Mouse (Mus musculus) granulocyte monocyte progenitor cell, adult 5-6 weeks (primary cell): Measurements from ENCODE around the gene Myh7. TPM values are rescaled to one million over a fixed set of nuclear protein-coding genes. Genes with fewer than 3 reads are reported as not detected.
"Not testable (repeated sequence)": the region's sequence is repeated elsewhere in the genome, so short reads cannot be mapped to it uniquely, and the experiment has no call there.

ENCODE experiments used
- ATAC-seq: replicated peaks from 2 replicates; pipeline ENCODE4 v1.8.0; 2016; ENCODE audit warnings: mild to moderate bottlenecking, moderate TSS enrichment, inconsistent platforms; ENCODE audit not compliant: poor library complexity, severe bottlenecking
- total RNA-seq, 2 experiments: library from RNA; stranded (forward) in 1 of 2; stranded (reverse) in 1 of 2; fragments of 200-712, 200-1000 nt in 1 of 2; fragments of >200 nt in 1 of 2; fragmentation: Nextera tagmentation in 1 of 2; gene quantifications; 2 replicates each; pipeline ENCODE4 v1.2.3; 2014 to 2017

The Myh7 gene
- total RNA-seq, 2 experiments from 2014 or later, result not detected

- no peak for ATAC-seq
Observed at GRCm38 (mm10) chr14:55005506-55005905, 11.1 kb upstream of the Myh7 start.

DNA sequence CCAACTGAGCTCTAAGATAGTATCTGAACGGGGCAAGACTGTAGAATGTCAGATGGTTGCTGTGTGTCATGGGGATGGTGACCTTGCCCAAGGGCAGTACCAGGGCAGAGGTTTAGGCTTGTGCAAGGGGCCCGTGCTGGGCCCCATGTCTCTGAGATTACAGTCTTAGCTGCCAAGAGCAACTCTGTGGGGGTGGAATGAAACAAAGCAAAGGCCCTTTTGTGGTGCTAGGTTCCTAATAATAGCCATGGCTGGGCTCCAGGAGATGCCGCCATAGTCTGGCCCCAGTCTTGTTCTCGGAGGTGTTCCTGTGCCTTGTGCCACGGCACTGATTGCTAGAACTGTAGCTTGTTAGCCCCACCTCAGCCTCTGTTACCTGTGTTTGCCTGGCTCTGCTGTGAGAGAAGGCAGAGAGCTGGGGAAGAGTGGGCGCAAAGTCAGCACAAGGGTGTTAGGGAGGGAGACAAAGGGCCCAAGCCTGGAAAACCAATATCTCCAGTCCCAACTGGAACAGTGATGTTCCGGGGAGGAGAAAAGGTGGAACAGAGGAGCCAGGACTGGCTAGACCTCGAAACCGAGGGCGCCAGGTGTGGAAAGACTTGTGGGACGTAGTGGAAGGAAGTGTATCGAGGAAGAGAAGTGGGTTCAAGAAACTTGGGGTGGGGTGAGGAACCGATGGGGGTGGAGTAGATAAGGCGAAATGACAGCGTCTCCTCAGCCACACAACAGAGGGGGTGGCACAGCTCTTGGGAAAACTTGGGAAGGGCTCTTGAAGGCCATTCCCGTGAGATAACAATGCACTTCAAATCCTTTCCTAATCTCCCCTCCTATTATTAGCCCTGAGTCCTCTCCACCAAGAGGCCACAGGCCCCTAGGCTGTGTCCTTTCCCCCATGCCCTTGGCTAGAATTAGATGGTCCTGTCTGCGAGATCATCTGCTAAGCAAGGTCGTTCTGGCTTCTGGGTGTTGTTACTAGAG, 9.7 kb upstream of the Myh7 start:
- peak; percentile 40; the same call in 1 of the 2 replicates for ATAC-seq

DNA sequence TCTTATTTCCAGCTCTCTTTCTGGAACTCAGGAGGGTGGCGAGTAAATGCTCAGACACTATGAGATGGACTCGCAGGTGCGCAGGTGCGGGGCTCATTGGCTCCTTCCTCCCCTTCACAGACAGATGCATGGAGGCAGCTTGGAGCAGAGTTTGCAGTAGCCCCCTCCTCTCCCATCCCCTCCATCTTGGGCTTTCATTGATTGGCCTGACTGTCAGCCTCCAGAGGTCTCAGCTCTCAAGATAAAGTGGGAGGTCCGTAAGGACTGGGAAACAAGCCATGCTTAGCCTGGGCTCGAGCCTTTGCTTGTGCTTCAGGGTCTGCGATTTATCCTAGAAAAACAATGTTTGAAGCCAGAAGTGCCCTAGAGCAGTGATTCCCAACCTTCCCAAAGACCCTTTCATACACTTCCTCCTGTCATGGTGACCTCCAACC, 8.3 kb upstream of the Myh7 start:
- ATAC-seq, result no peak

DNA sequence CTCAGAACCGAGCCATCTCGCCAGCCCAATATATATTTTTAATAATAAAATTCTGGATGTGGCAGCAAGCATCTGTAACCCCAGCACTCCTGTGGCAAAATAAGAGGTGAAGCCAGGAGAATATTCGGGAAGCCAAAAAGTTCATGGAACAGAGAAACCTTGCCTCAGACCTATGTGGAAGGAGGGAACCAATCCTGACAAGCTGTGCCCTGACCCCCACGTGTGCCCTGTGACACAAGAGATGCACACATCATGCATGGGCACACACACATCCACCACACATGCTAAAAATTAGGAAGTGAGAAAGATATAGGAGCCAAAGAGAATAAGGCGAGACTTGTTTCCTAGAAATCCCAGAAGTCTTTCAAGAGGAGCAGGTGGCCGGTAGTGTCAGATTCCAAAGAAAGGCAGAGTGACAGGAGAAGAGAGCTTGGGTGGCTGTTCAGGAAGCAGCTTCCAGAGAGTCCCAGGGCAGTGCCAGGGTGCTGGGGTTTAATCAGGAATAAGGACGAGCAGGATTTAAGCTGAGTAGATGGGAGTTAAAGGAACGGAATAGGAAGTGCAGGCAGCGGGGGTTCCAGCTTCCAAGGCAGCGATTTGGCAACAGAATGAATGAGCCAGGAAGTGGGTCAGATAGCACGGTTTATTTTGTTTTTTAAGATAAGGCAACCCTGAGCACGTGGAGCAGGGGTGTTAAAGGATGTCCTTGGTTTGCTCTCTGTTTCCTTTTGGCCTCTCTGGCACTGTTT, 7.7 kb upstream of the Myh7 start:
- ATAC-seq, result peak; percentile 81

- ATAC-seq, result no peak
Observed at GRCm38 (mm10) chr14:55001446-55001845, 7.0 kb upstream of the Myh7 start.

DNA sequence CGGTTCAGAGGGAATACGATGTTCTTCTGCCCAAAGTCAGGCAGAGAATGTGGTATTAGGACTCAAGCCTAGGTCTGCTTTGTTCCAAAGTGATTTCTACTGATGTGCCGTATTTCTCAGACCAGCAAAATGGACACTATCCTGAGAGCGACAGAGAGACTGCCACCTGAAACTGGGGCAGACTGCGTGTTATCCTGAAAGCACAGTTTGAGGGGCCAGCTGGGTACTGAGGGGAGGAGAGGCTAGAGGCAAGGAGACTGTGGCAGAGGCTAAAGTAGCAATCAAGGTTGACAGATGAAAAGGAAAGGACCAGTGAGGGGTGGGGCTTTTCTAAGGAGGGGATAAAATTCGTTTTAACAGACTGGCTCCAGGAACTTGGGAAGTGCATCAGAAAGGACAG, 6.4 kb upstream of the Myh7 start:
- ATAC-seq, result no peak

DNA sequence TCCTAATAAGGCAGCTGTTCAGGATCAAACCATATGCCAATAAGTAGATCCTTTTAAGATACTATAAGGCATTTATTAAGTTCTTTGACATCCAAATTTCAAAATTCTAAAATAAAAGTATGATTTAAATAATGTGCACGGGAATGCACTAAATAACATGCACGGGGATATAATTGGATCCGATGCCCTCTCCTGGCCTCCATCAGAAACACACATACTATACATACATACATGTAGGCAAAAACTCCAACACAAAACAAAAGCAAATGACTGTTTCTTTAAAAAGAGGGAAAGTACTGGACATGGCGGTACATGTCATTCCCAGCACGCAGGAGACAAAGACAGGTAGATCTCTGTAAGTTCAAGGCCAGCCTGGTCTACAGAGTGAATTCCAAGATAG, 5.4 kb upstream of the Myh7 start:
- ATAC-seq, result not testable (repeated sequence)

DNA sequence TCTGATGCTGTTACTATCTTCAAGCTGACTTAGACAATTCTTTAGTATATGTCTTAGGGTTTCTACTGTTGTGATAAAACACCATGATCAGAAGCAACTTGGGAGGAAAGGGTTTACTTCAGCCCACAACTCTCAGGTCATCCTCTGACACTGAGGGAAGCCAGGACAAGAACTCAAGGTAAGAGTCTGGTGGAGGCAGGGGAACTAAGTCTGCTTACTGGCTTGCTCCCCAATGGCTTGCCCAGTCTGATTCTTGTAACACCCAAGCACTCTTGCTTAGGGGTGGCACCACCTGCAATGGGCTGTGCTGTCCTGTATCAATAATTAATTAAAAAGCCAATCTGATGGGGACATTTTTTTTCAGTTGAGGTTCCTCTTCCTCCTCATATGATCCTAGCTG, 4.3 kb upstream of the Myh7 start:
- ATAC-seq, result no peak

GRCm38 (mm10) chr14:54997297-54997696, 2.9 kb upstream of the Myh7 start:
- no peak for ATAC-seq

DNA sequence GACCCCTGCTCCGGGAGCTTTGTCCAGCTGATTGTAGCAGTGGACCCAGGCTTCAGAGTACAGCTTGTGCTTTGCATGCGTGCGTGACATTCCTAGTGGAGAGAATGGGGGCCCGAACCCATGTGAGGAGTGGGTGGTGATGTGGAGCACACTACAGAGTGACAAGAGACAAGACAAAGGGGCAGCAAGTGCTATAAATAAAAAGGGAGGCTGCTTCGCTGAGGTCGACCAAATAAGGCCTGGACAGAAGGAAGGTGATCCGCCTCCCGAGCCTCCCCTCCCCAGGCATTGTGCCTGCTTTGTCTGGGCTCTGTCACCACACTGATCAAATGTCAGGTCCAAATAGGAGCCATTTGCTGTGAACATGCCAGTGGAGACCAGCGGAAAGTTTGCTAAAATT, 2.4 kb upstream of the Myh7 start:
- ATAC-seq, result no peak

- ATAC-seq, result no peak
Observed at GRCm38 (mm10) chr14:54995457-54996138, 1.2 kb upstream of the Myh7 start.

DNA sequence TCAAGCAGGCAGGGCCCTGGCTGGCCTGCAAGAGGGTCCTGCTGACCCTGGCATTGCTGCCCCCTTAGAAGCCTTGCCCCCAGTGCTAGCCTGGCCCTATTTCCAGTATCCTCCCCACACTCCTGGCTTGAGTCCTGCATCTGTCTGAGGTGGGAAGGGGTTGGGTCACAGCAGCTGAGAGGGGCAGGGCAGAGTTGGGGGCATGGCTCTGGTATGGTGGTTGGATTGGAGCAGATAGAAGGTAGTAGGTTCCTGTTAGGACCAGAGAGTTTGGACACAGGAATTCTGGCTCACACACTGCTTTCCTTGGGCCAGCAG, 402 bp upstream of the Myh7 start:
- ATAC-seq, result no peak

GRCm38 (mm10) chr14:54993636-54994035, 790 bp downstream of the Myh7 start:
- no peak for ATAC-seq

DNA sequence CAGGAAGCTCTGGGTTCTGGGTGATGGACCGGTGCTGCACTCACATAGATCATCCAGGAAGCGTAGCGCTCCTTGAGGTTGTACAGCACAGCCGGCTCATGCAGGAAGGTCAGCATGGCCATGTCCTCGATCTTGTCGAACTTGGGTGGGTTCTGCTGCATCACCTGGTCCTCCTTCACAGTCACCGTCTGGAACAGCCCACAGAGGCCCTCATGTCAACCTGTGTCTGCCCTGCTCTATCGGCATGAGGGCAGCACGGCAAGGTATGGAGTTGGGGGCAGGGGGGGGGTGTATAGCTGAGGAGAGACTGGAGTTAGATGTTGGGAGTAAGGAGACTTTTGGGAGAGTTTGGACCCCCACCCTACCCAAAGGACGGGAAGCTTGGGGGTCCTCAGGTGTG, 2.2 kb downstream of the Myh7 start:
- no peak for ATAC-seq

DNA sequence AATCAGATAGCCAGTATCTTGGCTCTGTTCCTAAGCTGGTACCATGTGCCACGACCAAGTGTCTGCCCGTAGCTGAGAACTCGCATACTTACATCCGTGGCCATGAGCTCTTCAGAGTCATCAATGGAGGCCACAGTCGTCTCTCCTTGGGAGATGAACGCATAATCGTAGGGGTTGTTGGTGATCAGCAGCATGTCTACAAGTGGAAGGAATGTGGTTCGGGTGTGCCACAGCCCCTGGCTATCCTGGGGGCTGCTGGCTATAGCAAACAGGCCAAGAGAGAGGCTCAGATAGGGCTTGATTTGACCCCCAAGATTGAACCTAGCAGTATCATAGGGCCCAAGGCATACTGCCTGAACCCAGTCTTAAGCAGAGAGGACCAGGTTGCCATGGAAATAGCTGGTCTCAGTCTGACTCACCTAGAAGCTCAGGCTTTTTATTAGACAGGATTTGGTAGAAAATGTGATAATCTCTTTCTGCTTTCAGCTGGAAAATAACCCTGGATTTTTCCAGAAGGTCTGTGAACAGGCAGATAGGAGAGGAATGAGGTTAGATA, 4.5 kb downstream of the Myh7 start:
- no peak for ATAC-seq

- ATAC-seq, result no peak
Observed at GRCm38 (mm10) chr14:54988882-54989281, 5.5 kb downstream of the Myh7 start.

DNA sequence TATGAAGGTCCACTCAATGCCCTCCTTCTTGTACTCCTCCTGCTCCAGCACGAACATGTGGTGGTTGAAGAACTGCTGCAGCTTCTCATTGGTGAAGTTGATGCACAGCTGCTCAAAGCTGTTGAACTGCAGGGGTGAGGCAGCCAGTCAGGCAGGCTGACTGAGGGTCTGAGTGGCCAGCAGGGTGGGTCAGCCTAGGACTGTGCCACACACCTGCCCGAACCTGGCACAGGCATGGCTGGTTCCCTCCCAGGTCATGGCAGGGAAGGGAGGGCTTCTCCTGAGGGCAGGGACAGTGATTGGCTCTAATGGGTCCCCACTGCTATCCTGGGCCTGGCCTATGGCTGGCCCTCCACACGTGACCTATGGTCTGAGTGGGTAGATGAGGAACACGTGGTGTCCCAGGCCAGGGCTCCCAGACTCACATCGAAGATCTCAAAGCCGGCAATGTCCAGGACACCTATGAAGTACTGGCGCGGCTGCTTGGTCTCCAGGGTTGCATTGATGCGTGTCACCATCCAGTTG, 6.0 kb downstream of the Myh7 start:
- ATAC-seq, result not testable (repeated sequence)

GRCm38 (mm10) chr14:54981934-54982333, 12.5 kb downstream of the Myh7 start:
- no peak for ATAC-seq

DNA sequence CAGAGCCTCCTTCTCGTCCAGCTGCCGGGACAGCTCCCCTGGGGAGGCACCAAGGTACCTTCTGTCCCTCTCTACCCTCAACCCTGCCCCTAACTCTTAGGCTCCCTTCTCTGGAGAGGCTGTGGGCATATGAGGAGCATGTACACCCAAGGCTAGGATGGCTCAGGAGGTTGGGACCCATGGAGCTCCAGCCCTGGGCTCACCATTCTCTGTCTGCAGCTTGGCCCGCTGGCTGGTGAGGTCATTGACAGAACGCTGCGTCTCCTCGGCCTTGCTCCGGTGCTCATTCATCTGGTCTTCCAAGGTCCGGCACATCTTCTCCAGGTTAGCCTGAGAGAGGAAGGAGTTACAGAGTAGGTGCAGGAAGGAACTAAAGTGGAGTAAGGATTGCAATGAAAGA, 15.8 kb downstream of the Myh7 start:
- no peak for ATAC-seq

DNA sequence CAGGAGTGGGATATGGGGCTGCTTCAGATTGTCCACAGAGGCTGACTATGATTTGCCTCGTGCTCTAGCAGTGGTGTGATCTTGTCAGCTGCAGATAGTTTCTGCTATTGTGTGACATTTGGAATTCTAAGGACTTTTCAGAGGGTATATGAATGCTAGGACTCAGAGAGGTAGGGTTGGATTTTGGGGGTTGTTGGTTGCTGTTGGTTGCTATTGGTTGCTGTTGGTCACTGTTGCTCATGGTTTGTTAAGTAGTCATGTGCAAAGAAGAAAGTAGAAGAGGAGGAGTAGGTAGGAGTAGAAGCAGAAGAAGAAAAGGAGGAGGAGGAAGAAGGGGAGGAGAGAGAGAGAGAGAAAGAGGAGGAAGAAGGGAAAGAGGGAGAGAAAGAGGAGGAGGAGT, 17.8 kb downstream of the Myh7 start, which contains the start of gene Gm17428:
Gene Gm17428, plus strand, starts transcription at position 301 of the 400 bp plus-strand sequence.
- no peak for ATAC-seq
